Mouse (Mus musculus): ENCODE data around the gene Prdm16.

DNA sequence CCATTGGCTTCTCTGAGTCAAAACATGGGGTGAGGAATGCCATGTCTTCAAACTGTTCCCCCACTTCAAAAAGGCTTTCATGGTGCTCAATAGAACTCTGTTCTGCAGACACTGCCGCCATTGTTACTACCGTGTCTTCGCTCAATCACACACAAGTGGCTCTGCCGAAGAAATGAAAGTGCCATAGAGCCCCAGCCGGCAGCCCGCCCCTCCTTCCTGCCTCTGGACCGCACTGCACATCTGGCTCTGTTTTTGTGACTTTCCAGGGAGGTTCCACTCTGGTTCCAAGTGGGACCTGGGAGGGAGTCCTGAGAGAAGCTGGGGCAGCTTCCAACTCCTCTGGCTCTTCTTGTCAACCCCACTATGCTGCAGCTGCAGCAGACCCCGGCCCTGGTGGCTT lies 251.5 kb downstream of the Prdm16 start:
- TF ChIP-seq CTCF (IDR thresholded peaks at IDR 0.05; ENCODE audit: control insufficient read depth, insufficient read depth, insufficient read length) (no peak), FOSL1 (IDR thresholded peaks at IDR 0.05; ENCODE audit: insufficient read depth, low read length, poor library complexity, severe bottlenecking) (no peak), MAX (IDR thresholded peaks at IDR 0.05) (no peak), MYOD1 (IDR thresholded peaks at IDR 0.05; ENCODE audit: control insufficient read depth, insufficient read length, low read depth) (no peak)

Data from C2C12 (cell line).